Mouse (Mus musculus) forebrain, embryonic 13.5 days (tissue): ENCODE data around the gene Csf3. TPM values are rescaled to one million over a fixed set of nuclear protein-coding genes. Genes with fewer than 3 reads are reported as not detected.
"Not testable (repeated sequence)": the region's sequence is repeated elsewhere in the genome, so short reads cannot be mapped to it uniquely, and the experiment has no call there.

ENCODE experiments used
- ATAC-seq: fragments of 200-750 bp; cut with Nextera tagmentation; 2 replicates; pipeline ENCODE4 v1.8.0; 2017
- H3K27ac ChIP-seq: fragments of 300-500 bp; sonication (generic); 2 replicates; pipeline ENCODE4 v1.5.1; 2015; ENCODE audit warnings: inconsistent platforms, mild to moderate bottlenecking, moderate library complexity
- H3K27me3 ChIP-seq: fragments of 300-500 bp; sonication (generic); 2 replicates; pipeline ENCODE4 v1.6.1; 2015; ENCODE audit warnings: mild to moderate bottlenecking, inconsistent platforms
- H3K36me3 ChIP-seq: fragments of 300-500 bp; sonication (generic); 2 replicates; pipeline ENCODE4 v1.6.1; 2015; ENCODE audit warnings: mild to moderate bottlenecking, inconsistent platforms; ENCODE audit not compliant: poor library complexity, severe bottlenecking
- H3K4me1 ChIP-seq: fragments of 300-500 bp; sonication (generic); 2 replicates; pipeline ENCODE4 v1.6.1; 2015; ENCODE audit warnings: inconsistent platforms
- H3K4me2 ChIP-seq: fragments of 300-500 bp; sonication (generic); 2 replicates; pipeline ENCODE4 v1.6.1; 2015; ENCODE audit warnings: inconsistent platforms, mild to moderate bottlenecking, moderate library complexity
- H3K4me3 ChIP-seq: fragments of 300-500 bp; sonication (generic); 2 replicates; pipeline ENCODE4 v1.5.1; 2015; ENCODE audit warnings: mild to moderate bottlenecking, inconsistent platforms
- H3K9ac ChIP-seq: fragments of 300-500 bp; sonication (generic); 2 replicates; pipeline ENCODE4 v1.6.1; 2015; ENCODE audit warnings: mild to moderate bottlenecking, inconsistent platforms
- H3K9me3 ChIP-seq: fragments of 300-500 bp; sonication (generic); replicated peaks from 2 replicates; pipeline ENCODE4 v1.6.1; 2016; ENCODE audit warnings: inconsistent platforms
- WGBS: fragments of 180-500 bp; shearing (Covaris S2); methylation state at CpG from one replicate; pipeline ENCODE4 v1.1.7; 2015; 5-methylcytosine and 5-hydroxymethylcytosine counted together
- polyA plus RNA-seq: library from polyadenylated mRNA; unstranded; fragments of >200 nt; fragmentation: Nextera tagmentation; extraction: Ambion mirVana; gene quantifications from 2 replicates; pipeline ENCODE4 v1.2.1, GENCODE M21; 2015

The Csf3 gene
- polyA plus RNA-seq, result 0.12 TPM in 1 of 2 replicates, not detected in the other

GRCm38 (mm10) chr11:98701213-98701670 is at the start of gene Csf3:
Csf3 (plus strand) TSS chr11:98701263.
- WGBS, result 36% methylated on average over 10 of the region's 10 CpGs

GRCm38 (mm10) chr11:98655076-98655475 is 46.0 kb upstream of the Csf3 start:
- not testable (repeated sequence) for H3K4me2 ChIP-seq, H3K9ac ChIP-seq, H3K27ac ChIP-seq, H3K4me1 ChIP-seq, H3K9me3 ChIP-seq, ATAC-seq, H3K4me3 ChIP-seq, H3K36me3 ChIP-seq, H3K27me3 ChIP-seq
- 12% methylated on average over 7 of the region's 7 CpGs for WGBS

More at GRCm38 (mm10) chr11:98701213-98701670, at the start of gene Csf3:
- no peak for ATAC-seq
- Histone ChIP-seq H3K4me1 (0 out of 2 replicates have a peak, but pooled peaks cover 6% of the 10 kb centered on the region), H3K4me2 (no peak within 1 kb of the TSS), H3K27me3 (no peaks in the 10 kb centered on the region), H3K9me3 (no peaks in the 10 kb centered on the region), H3K9ac (0 out of 2 replicates have a peak within 1 kb of the TSS, but pooled peaks have one; percentile 30), H3K36me3 (peaks cover 36% of the 10 kb centered on the region), H3K27ac (no peak within 1 kb of the TSS), H3K4me3 (no peak within 1 kb of the TSS)

GRCm38 (mm10) chr11:98660517-98660916 is 40.5 kb upstream of the Csf3 start:
- 10% methylated on average over 6 of the region's 6 CpGs for WGBS
- no peaks in the 10 kb centered on the region for H3K36me3 ChIP-seq
- H3K4me1 ChIP-seq, result no peaks in the 10 kb centered on the region
- ATAC-seq, result peak; percentile 65; the same call in 1 of the 2 replicates
- H3K9me3 ChIP-seq, result no peaks in the 10 kb centered on the region
- H3K4me3 ChIP-seq, result no peak overlapping the region
- H3K27me3 ChIP-seq, result 0 out of 2 replicates have a peak, but pooled peaks cover 8% of the 10 kb centered on the region
- no peak overlapping the region for H3K27ac ChIP-seq
- H3K4me2 ChIP-seq, result peak overlapping the region; percentile 18; the same call in 1 of the 2 replicates
- no peak overlapping the region for H3K9ac ChIP-seq

GRCm38 (mm10) chr11:98664091-98664490 is 37.0 kb upstream of the Csf3 start, which contains the start of gene Gsdma:
Gsdma (plus strand) TSS chr11:98664351.
- H3K27me3 ChIP-seq, result peaks cover 29% of the 10 kb centered on the region
- no peak within 1 kb of the TSS for H3K4me3 ChIP-seq
- H3K27ac ChIP-seq, result no peak within 1 kb of the TSS
- ATAC-seq, result no peak
- no peaks in the 10 kb centered on the region for H3K36me3 ChIP-seq
- H3K4me1 ChIP-seq, result no peaks in the 10 kb centered on the region
- no peak within 1 kb of the TSS for H3K9ac ChIP-seq
- WGBS, result 19% methylated on average over 4 of the region's 4 CpGs
- H3K9me3 ChIP-seq, result no peaks in the 10 kb centered on the region
- no peak within 1 kb of the TSS for H3K4me2 ChIP-seq

- ATAC-seq, result no peak
- 81% methylated on average over 2 of the region's 2 CpGs for WGBS
Observed at GRCm38 (mm10) chr11:98668984-98669383, 32.1 kb upstream of the Csf3 start.

DNA sequence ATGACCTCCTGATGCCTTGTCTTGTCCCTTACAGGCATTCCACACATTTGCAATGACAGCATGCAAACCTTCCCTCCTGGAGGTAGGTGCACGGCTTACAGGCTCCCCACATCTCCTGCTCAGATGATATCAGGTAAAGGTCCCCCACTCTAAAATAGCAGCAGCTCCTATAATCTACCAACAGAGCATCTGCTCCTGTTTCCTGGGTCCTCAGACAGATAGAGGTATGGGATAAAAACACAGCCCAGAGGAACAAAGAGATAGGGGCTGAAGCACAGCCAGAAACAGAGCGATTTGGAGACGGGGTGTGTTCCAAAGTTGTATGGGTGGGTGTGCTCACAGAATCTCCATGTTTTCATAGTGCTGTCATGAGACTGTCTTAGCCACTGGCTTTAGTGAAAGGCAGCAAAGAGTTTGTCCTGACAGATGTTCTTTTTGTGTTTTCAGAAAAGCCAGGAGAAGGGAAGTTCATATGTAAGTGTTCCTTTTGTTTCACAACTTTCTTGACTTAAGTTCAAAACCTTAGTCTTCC is 29.7 kb upstream of the Csf3 start:
- no peaks in the 10 kb centered on the region for H3K36me3 ChIP-seq
- no peak overlapping the region for H3K27ac ChIP-seq
- H3K4me1 ChIP-seq, result no peaks in the 10 kb centered on the region
- no peak overlapping the region for H3K9ac ChIP-seq
- H3K27me3 ChIP-seq, result peaks cover 38% of the 10 kb centered on the region
- H3K9me3 ChIP-seq, result no peaks in the 10 kb centered on the region
- WGBS, result 71% methylated on average over 3 of the region's 3 CpGs
- no peak overlapping the region for H3K4me2 ChIP-seq
- H3K4me3 ChIP-seq, result no peak overlapping the region
- no peak for ATAC-seq

More at GRCm38 (mm10) chr11:98668984-98669383, 32.1 kb upstream of the Csf3 start:
- Histone ChIP-seq H3K36me3 (no peaks in the 10 kb centered on the region), H3K4me3 (no peak overlapping the region), H3K4me2 (no peak overlapping the region), H3K4me1 (no peaks in the 10 kb centered on the region), H3K9me3 (no peaks in the 10 kb centered on the region), H3K9ac (no peak overlapping the region), H3K27me3 (peaks cover 46% of the 10 kb centered on the region), H3K27ac (no peak overlapping the region)

GRCm38 (mm10) chr11:98671857-98672256 is 29.2 kb upstream of the Csf3 start:
- no peak overlapping the region for H3K9ac ChIP-seq
- H3K4me2 ChIP-seq, result no peak overlapping the region
- H3K4me3 ChIP-seq, result no peak overlapping the region
- WGBS, result 68% methylated on average over 5 of the region's 5 CpGs
- ATAC-seq, result no peak
- no peaks in the 10 kb centered on the region for H3K4me1 ChIP-seq
- H3K27me3 ChIP-seq, result peaks cover 37% of the 10 kb centered on the region
- H3K27ac ChIP-seq, result no peak overlapping the region
- H3K36me3 ChIP-seq, result no peaks in the 10 kb centered on the region
- H3K9me3 ChIP-seq, result no peaks in the 10 kb centered on the region

GRCm38 (mm10) chr11:98672482-98672881 is 28.6 kb upstream of the Csf3 start:
- Histone ChIP-seq H3K4me1 (no peaks in the 10 kb centered on the region), H3K4me3 (no peak overlapping the region), H3K27me3 (peaks cover 31% of the 10 kb centered on the region), H3K36me3 (no peaks in the 10 kb centered on the region), H3K9ac (no peak overlapping the region), H3K4me2 (no peak overlapping the region), H3K27ac (no peak overlapping the region), H3K9me3 (no peaks in the 10 kb centered on the region)
- WGBS, result 88% methylated on average over 5 of the region's 5 CpGs
- no peak for ATAC-seq

- not testable (repeated sequence) for H3K4me3 ChIP-seq, H3K9me3 ChIP-seq, H3K27ac ChIP-seq, H3K4me1 ChIP-seq, H3K36me3 ChIP-seq, ATAC-seq, H3K9ac ChIP-seq
- H3K4me2 ChIP-seq, result peak overlapping the region; percentile 34
- WGBS, result 5% methylated on average over 6 of the region's 7 CpGs
- H3K27me3 ChIP-seq, result peaks cover 24% of the 10 kb centered on the region
Observed at GRCm38 (mm10) chr11:98673136-98673535, 27.9 kb upstream of the Csf3 start.

DNA sequence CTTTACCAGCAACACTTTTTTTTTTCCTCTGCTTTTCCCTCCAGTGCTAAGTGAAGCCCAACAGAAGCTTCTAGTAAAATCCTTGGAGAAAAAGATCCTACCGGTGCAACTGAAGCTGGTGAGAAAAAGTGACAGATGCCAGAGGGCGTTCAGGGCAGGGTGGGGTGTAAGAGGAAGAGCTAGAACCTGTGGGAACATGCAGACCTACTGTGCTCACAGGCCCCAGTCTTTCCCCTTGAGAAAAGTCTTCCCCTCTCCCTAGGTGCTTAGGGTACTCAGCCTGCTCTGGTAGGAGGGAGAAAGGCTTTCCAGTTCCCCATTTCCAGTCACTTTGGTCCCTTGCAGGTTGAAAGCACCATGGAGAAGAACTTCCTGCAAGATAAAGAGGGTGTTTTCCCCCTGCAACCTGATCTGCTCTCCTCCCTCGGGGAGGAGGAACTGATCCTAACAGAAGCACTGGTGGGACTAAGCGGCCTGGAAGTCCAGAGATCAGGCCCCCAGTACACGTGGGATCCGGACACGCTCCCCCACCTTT is 25.2 kb upstream of the Csf3 start:
- 59% methylated on average over 7 of the region's 7 CpGs for WGBS
- Histone ChIP-seq H3K4me3 (no peak overlapping the region), H3K9me3 (no peaks in the 10 kb centered on the region), H3K36me3 (no peaks in the 10 kb centered on the region), H3K4me1 (no peaks in the 10 kb centered on the region), H3K4me2 (no peak overlapping the region), H3K27ac (no peak overlapping the region), H3K9ac (no peak overlapping the region), H3K27me3 (peaks cover 12% of the 10 kb centered on the region; the same call in 1 of the 2 replicates)
- ATAC-seq, result no peak

- Histone ChIP-seq H3K4me2 (no peak overlapping the region), H3K9me3 (no peaks in the 10 kb centered on the region), H3K27me3 (no peaks in the 10 kb centered on the region), H3K36me3 (peaks cover under 1% of the 10 kb centered on the region; the same call in 1 of the 2 replicates), H3K4me3 (no peak overlapping the region), H3K27ac (no peak overlapping the region), H3K9ac (no peak overlapping the region), H3K4me1 (peaks cover 18% of the 10 kb centered on the region)
- 94% methylated on average over 1 of the region's 1 CpGs for WGBS
- ATAC-seq, result no peak
Observed at GRCm38 (mm10) chr11:98680023-98680422, 21.0 kb upstream of the Csf3 start.

DNA sequence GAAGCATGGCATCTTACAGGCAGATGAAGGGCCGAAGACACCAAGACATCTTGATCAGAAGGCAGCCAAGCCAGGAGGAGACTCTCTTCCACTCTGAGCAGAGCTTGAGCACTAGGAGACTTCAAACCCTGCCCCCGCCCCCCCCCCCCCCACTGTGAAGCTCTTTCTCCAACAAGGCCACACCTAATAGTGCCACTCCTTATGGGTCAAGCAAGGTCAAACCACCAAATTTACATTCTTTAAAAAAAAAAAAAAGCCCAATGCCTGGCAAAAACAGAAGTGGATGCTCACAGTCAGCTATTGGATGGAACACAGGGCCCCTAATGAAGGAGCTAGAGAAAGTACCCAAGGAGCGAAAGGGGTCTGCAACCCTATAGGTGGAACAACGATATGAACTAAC is 20.5 kb upstream of the Csf3 start:
- not testable (repeated sequence) for H3K27me3 ChIP-seq, ATAC-seq, H3K27ac ChIP-seq, H3K9ac ChIP-seq, H3K4me2 ChIP-seq, H3K36me3 ChIP-seq, H3K4me3 ChIP-seq, H3K9me3 ChIP-seq
- peaks cover 18% of the 10 kb centered on the region for H3K4me1 ChIP-seq
- WGBS, result 86% methylated on average over 4 of the region's 4 CpGs
